Mouse (Mus musculus) bone marrow macrophage, adult 2 months (primary cell): ENCODE measurements around the gene Gpsm3. TPM values are rescaled to one million over a fixed set of nuclear protein-coding genes. Genes with fewer than 3 reads are reported as not detected.

Experiments used
- H3K27ac ChIP-seq: 2 replicates; pipeline ENCODE4 v1.5.1; 2012; ENCODE audit warnings: low read depth, low read length; ENCODE audit not compliant: insufficient read depth
- H3K4me1 ChIP-seq: 2 replicates; pipeline ENCODE4 v1.6.1; 2012; ENCODE audit warnings: low read length; ENCODE audit not compliant: control insufficient read depth, insufficient read depth
- H3K4me3 ChIP-seq: 2 replicates; pipeline ENCODE4 v1.5.1; 2012; ENCODE audit warnings: mild to moderate bottlenecking, low read length, moderate library complexity; ENCODE audit not compliant: insufficient read depth
- CTCF ChIP-seq: IDR thresholded peaks from 2 replicates; pipeline ENCODE4 v1.5.1; 2012; ENCODE audit warnings: low read depth, mild to moderate bottlenecking, low read length, moderate library complexity
- POLR2A ChIP-seq: IDR thresholded peaks from 2 replicates; pipeline ENCODE4 v1.6.1; 2012; ENCODE audit warnings: mild to moderate bottlenecking, low read depth, low read length, borderline replicate concordance
- polyA plus RNA-seq: library from polyadenylated mRNA; stranded (reverse); fragments of >200 nt; gene quantifications from 2 replicates; pipeline ENCODE4 v1.2.4, GENCODE M21; 2012; ENCODE audit not compliant: missing spikeins, insufficient read depth, insufficient read length

Gpsm3 gene
- polyA plus RNA-seq, 1 experiment, result 244 TPM

DNA sequence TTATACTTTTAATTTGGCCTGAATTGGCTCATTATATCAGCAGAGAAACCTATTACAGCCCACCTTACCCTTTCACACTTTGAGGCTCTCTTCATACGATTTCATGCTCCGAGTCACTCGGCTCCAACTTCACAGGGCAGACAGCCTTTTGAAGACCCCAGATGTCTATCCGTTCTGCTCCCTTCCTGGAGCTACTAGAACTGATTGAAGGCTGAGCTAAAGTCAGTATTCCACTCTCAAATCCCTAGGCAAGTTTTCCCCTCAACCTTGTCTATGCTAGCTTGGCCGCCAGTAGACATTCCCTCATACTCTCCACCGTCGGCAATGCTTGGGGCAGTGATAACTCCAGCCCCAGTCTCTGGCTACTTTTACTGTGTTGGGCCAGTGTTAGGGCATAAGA lies 400 bp upstream of the Gpsm3 start:
- no peak; the same call in 1 of the 2 replicates for TF ChIP-seq CTCF
- no peak for TF ChIP-seq POLR2A
- Histone ChIP-seq H3K4me3 (peak overlapping the region; percentile 60), H3K4me1 (peaks cover 17% of the 10 kb centered on the region), H3K27ac (peak overlapping the region; percentile 95)

- peak overlapping the region; percentile 60 for H3K4me3 ChIP-seq
- peaks cover 17% of the 10 kb centered on the region for H3K4me1 ChIP-seq
- TF ChIP-seq POLR2A, result no peak
- TF ChIP-seq CTCF, result no peak
- H3K27ac ChIP-seq, result peak overlapping the region; percentile 95
Measured at GRCm38 (mm10) chr17:34590154-34590987, 765 bp downstream of the Gpsm3 start.

- Histone ChIP-seq H3K4me3 (peak within 1 kb of the TSS; percentile 68), H3K27ac (peak within 1 kb of the TSS; percentile 95), H3K4me1 (peaks cover 17% of the 10 kb centered on the region)
- TF ChIP-seq CTCF (no peak), POLR2A (no peak)
Measured at GRCm38 (mm10) chr17:34591029-34591993, 1.7 kb downstream of the Gpsm3 start, which contains the start of gene Pbx2. Gene Pbx2 (plus strand): TSS chr17:34591266.

- Histone ChIP-seq H3K27ac (peak overlapping the region; percentile 95), H3K4me1 (peaks cover 13% of the 10 kb centered on the region), H3K4me3 (peak overlapping the region; percentile 68)
- TF ChIP-seq CTCF (no peak), POLR2A (no peak)
Measured at GRCm38 (mm10) chr17:34591994-34592375, 2.4 kb downstream of the Gpsm3 start.

- TF ChIP-seq CTCF (no peak), POLR2A (no peak)
- peaks cover 13% of the 10 kb centered on the region for H3K4me1 ChIP-seq
Measured at GRCm38 (mm10) chr17:34592581-34593549, 3.3 kb downstream of the Gpsm3 start.

DNA sequence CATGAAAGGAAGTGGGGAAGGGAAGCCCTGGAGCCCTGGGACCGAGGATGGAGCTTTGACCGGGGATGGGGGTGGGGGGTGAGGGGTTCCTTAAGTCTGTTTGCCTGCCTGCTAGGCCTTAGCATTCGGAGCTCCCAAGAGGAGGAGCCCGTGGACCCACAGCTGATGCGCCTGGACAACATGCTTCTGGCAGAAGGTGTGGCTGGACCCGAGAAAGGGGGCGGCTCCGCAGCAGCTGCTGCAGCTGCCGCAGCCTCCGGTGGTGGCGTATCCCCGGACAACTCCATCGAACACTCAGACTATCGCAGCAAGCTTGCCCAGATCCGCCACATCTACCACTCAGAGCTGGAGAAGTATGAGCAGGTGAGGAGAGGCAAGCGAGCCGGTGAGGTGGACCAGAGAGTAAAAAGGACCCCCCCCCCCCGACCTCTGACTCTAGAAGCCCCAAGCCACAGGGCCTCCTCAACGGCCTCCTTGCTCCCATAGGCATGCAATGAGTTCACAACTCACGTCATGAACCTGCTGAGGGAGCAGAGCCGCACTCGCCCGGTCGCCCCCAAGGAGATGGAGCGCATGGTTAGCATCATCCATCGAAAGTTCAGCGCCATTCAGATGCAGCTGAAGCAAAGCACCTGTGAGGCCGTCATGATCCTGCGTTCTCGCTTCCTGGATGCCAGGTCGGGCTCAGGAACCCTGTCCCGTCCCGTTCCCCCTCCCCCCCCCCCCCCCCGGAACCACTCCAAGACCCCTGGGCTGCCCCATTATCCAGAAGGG lies 4.3 kb downstream of the Gpsm3 start:
- Histone ChIP-seq H3K27ac (no peak overlapping the region), H3K4me3 (peak overlapping the region; percentile 68)
- TF ChIP-seq CTCF (no peak), POLR2A (no peak)

More at GRCm38 (mm10) chr17:34592581-34593549, 3.3 kb downstream of the Gpsm3 start:
- H3K4me3 ChIP-seq, result peak overlapping the region; percentile 68
- H3K27ac ChIP-seq, result peak overlapping the region; percentile 69

DNA sequence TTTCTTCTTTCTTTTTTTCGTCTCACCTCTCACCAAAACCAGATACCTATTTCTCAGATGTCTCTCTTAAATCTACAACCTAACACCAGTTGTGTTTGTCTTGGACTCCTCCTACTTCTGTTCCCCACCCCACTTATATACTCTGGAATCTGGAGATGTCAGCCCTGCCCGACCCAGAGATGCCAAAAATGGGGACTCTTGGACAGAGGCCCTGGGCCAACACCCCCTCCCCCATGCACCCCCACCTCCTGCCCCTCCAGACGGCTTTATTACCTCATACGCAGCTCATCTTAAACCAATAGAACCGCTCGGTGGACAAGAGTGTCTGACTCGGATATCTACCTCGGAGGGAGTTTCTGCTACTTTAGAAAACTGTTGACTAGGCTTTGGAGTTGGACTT lies 6.5 kb downstream of the Gpsm3 start:
- H3K4me1 ChIP-seq, result peaks cover 2% of the 10 kb centered on the region
- TF ChIP-seq CTCF, result no peak
- no peak for TF ChIP-seq POLR2A
- no peak overlapping the region for H3K4me3 ChIP-seq
- no peak overlapping the region for H3K27ac ChIP-seq

More for the DNA sequence above, 4.3 kb downstream of the Gpsm3 start:
- H3K4me1 ChIP-seq, result peaks cover 9% of the 10 kb centered on the region

DNA sequence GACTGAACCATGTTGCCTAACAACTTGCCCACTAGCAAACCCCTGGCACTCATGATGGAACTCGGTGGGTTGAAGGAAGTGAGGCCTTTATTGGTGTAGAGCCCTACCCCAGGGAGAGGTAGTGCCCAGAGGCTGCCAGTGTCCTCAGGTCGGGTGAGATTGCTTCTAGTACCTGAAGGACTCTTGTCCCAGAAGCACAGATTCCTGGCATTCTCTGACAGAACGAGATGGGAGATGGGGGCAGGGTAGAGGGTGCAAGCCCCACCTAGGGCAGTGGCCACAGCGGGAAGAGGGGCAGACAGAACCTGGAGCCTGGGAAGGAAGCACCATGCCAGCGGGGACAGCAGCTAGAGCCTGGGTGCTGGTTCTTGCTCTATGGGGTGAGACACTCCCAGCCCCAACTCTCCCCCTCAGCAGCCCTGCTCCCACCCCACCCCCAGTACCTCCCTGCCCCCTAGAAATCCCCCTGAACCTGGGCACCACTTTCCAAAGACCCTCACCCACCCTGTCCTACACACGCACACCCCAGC lies 8.0 kb downstream of the Gpsm3 start, which contains the start of gene Ager:
Gene Ager (plus strand): TSS at position 297 of the 530 bp plus-strand sequence.
- H3K4me3 ChIP-seq, result no peak within 1 kb of the TSS
- no peak within 1 kb of the TSS for H3K27ac ChIP-seq
- TF ChIP-seq CTCF (no peak), POLR2A (no peak)
- H3K4me1 ChIP-seq, result peaks cover 1% of the 10 kb centered on the region; the same call in 1 of the 2 replicates
